Comparison of ENCODE assay signal across 28 mouse cellular contexts in genomic region chr11:23029399-23029798, GRCm38 (mm10). TPM values are rescaled to one million over a fixed set of nuclear protein-coding genes. Genes with fewer than 3 reads are reported as not detected.
"Had no signal": no experiment of that assay in that cellular context is flagged by ENCODE, and none has a peak within 500 bp of the region (broad histone marks: within the 10 kb centered on the region; RNA-seq: fewer than 3 reads in every experiment).

No protein-coding gene starts in this region.

- H3K9me3 ChIP-seq: embryonic facial prominence, embryonic 10.5 days; embryonic facial prominence, embryonic 12.5 days; embryonic facial prominence, embryonic 13.5 days; embryonic facial prominence, embryonic 15.5 days; forebrain, embryonic 10.5 days; forebrain, embryonic 12.5 days; forebrain, embryonic 13.5 days; forebrain, embryonic 15.5 days had no signal

- ATAC-seq: forebrain, embryonic 13.5 days; forebrain, embryonic 14.5 days; forebrain, embryonic 15.5 days; forebrain, embryonic 16.5 days; forebrain, postnatal 0 days had no signal

- H3K27ac ChIP-seq: embryonic facial prominence, embryonic 10.5 days; embryonic facial prominence, embryonic 12.5 days; embryonic facial prominence, embryonic 13.5 days; embryonic facial prominence, embryonic 15.5 days; forebrain, embryonic 10.5 days; forebrain, embryonic 12.5 days; forebrain, embryonic 13.5 days; forebrain, embryonic 15.5 days; gastrocnemius, adult 2 months; heart, adult 2 months had no signal

- H3K4me1 ChIP-seq: embryonic facial prominence, embryonic 10.5 days; embryonic facial prominence, embryonic 12.5 days; embryonic facial prominence, embryonic 13.5 days; embryonic facial prominence, embryonic 15.5 days; forebrain, embryonic 12.5 days; forebrain, embryonic 13.5 days; forebrain, embryonic 15.5 days had no signal

- H3K4me2 ChIP-seq: embryonic facial prominence, embryonic 12.5 days; embryonic facial prominence, embryonic 13.5 days; embryonic facial prominence, embryonic 15.5 days; forebrain, embryonic 12.5 days; forebrain, embryonic 13.5 days; forebrain, embryonic 15.5 days had no signal

- H3K27me3 ChIP-seq: embryonic facial prominence, embryonic 12.5 days; embryonic facial prominence, embryonic 13.5 days; embryonic facial prominence, embryonic 15.5 days; forebrain, embryonic 12.5 days; forebrain, embryonic 13.5 days; forebrain, embryonic 15.5 days had no signal

- H3K4me3 ChIP-seq: embryonic facial prominence, embryonic 10.5 days; embryonic facial prominence, embryonic 12.5 days; embryonic facial prominence, embryonic 13.5 days; embryonic facial prominence, embryonic 15.5 days; erythroblast, embryonic 14.5 days; forebrain, embryonic 10.5 days; forebrain, embryonic 12.5 days; forebrain, embryonic 13.5 days; forebrain, embryonic 15.5 days; gastrocnemius, adult 2 months; heart, adult 2 months had no signal

- H3K9ac ChIP-seq: embryonic facial prominence, embryonic 12.5 days; embryonic facial prominence, embryonic 13.5 days; embryonic facial prominence, embryonic 15.5 days; forebrain, embryonic 12.5 days; forebrain, embryonic 13.5 days; forebrain, embryonic 15.5 days; forebrain, postnatal 0 days had no signal

- DNase-seq: cerebellum, adult 2 months; cerebellum, adult 8-10 months; cerebellum, adult 9-10 months; cerebellum, adult 9-11 months; cerebellum, postnatal 10 days; cerebellum, postnatal 14 days; cerebellum, postnatal 25 days; cerebellum, postnatal 36 days; embryo, embryonic 11 days; forebrain, postnatal 0 days; gastrocnemius, adult 2 months; gastrocnemius, postnatal 10 days; gastrocnemius, postnatal 14 days; gastrocnemius, postnatal 25 days; gastrocnemius, postnatal 36 days; heart, adult 18-20 months; heart, adult 2 months had no signal

- H3K36me3 ChIP-seq: embryonic facial prominence, embryonic 10.5 days; embryonic facial prominence, embryonic 12.5 days; embryonic facial prominence, embryonic 13.5 days; embryonic facial prominence, embryonic 15.5 days; forebrain, embryonic 10.5 days; forebrain, embryonic 12.5 days; forebrain, embryonic 15.5 days had no signal

RNA-seq across cellular contexts. Expression of gene Gm28048, which starts 47.5 kb away (rescaled TPM):
- polyA plus RNA-seq: erythroblast, embryonic 14.5 days had no signal
